Mouse (Mus musculus) bone marrow macrophage, adult 2 months (primary cell): ENCODE measurements around the gene Prmt1. TPM values are rescaled to one million over a fixed set of nuclear protein-coding genes. Genes with fewer than 3 reads are reported as not detected.

ENCODE experiments used
- H3K27ac ChIP-seq: 2 replicates; pipeline ENCODE4 v1.5.1; 2012; ENCODE audit warnings: low read depth, low read length; ENCODE audit not compliant: insufficient read depth
- H3K4me1 ChIP-seq: 2 replicates; pipeline ENCODE4 v1.6.1; 2012; ENCODE audit warnings: low read length; ENCODE audit not compliant: control insufficient read depth, insufficient read depth
- H3K4me3 ChIP-seq: 2 replicates; pipeline ENCODE4 v1.5.1; 2012; ENCODE audit warnings: mild to moderate bottlenecking, low read length, moderate library complexity; ENCODE audit not compliant: insufficient read depth
- CTCF ChIP-seq: IDR thresholded peaks from 2 replicates; pipeline ENCODE4 v1.5.1; 2012; ENCODE audit warnings: low read depth, mild to moderate bottlenecking, low read length, moderate library complexity
- POLR2A ChIP-seq: IDR thresholded peaks from 2 replicates; pipeline ENCODE4 v1.6.1; 2012; ENCODE audit warnings: mild to moderate bottlenecking, low read depth, low read length, borderline replicate concordance
- polyA plus RNA-seq: library from polyadenylated mRNA; stranded (reverse); fragments of >200 nt; gene quantifications from 2 replicates; pipeline ENCODE4 v1.2.4, GENCODE M21; 2012; ENCODE audit not compliant: missing spikeins, insufficient read depth, insufficient read length

Gene Prmt1
- polyA plus RNA-seq, 1 experiment, result 61.6 TPM

DNA sequence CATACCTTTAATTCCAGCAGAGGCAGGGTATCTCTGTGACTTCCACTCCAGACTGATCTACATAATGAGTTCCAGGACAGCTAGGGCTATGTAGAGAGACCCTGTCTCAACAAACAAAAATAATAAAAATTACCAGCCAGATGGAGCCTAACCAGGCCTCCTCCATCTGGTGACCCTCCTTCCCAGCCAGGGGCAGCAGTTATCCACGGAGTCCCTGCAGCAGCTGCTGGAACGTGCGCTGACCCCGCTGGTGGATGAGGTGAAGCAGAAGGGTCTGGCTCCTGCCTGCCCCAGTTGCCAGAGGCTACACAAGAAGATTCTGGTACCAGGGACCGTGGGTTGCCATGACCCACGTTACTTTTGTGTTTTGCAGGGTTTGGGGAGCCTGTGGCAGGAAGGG, 30.1 kb downstream of the Prmt1 start:
- no peak overlapping the region for H3K4me3 ChIP-seq
- TF ChIP-seq CTCF, result no peak
- no peak for TF ChIP-seq POLR2A
- H3K4me1 ChIP-seq, result peaks cover 13% of the 10 kb centered on the region
- no peak overlapping the region for H3K27ac ChIP-seq

GRCm38 (mm10) chr7:44955628-44956027, 30.7 kb downstream of the Prmt1 start:
- H3K4me1 ChIP-seq, result peaks cover 10% of the 10 kb centered on the region
- TF ChIP-seq CTCF (no peak), POLR2A (no peak)
- H3K27ac ChIP-seq, result no peak overlapping the region
- H3K4me3 ChIP-seq, result no peak overlapping the region

DNA sequence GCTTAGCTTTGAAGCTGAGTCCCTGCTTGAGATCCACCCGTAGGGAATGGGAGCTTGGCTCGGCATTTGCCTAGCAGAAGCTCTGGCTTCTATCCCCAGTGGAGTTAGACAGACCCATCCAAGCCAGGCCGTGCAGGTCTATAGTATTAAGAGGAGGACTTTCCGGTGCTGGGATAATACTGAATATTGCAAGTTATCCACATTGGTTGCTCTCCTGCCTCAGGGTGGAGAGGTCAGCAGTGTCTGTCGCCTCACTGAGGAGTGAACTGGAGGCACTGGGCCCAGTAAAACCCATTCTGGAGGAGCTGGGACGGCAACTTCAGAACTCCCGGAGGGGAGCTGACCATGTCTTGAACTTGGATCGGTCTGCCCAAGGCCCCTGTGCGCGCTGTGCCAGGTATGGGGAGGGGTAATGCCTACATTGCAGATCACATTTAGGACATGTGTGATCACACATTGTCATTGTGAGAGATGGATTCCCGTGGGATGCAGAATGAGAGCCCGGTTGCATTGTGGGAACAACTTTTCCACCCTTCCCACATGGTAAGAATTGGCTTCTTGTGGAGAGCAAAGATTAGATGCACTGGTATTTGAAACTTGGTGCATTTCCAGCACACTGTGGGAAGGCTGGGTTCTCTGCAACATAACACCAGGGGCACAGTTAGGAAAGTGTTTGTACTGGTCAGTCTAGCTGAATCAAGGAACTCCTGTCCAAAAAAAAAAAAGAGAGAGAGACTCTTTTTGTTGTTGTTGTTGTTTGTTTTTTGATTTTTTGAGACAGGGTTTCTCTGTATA, 32.1 kb downstream of the Prmt1 start:
- H3K4me1 ChIP-seq, result peaks cover 9% of the 10 kb centered on the region
- no peak overlapping the region for H3K27ac ChIP-seq
- H3K4me3 ChIP-seq, result no peak overlapping the region
- TF ChIP-seq CTCF, result no peak
- no peak for TF ChIP-seq POLR2A

GRCm38 (mm10) chr7:44953561-44953960, 32.8 kb downstream of the Prmt1 start:
- TF ChIP-seq POLR2A (no peak), CTCF (no peak)
- H3K4me3 ChIP-seq, result no peak overlapping the region
- H3K27ac ChIP-seq, result no peak overlapping the region
- peaks cover 9% of the 10 kb centered on the region for H3K4me1 ChIP-seq

- Histone ChIP-seq H3K4me3 (peak overlapping the region; percentile 66), H3K4me1 (peaks cover 9% of the 10 kb centered on the region), H3K27ac (peak overlapping the region; percentile 20; the same call in 1 of the 2 replicates)
- TF ChIP-seq CTCF, result no peak
- no peak for TF ChIP-seq POLR2A
Observed at GRCm38 (mm10) chr7:44952611-44953306, 33.6 kb downstream of the Prmt1 start.

- Histone ChIP-seq H3K4me3 (peak overlapping the region; percentile 66), H3K4me1 (peaks cover 9% of the 10 kb centered on the region), H3K27ac (peak overlapping the region; percentile 20)
- TF ChIP-seq CTCF, result no peak; the same call in 1 of the 2 replicates
- no peak for TF ChIP-seq POLR2A
Observed at GRCm38 (mm10) chr7:44951960-44952359, 34.4 kb downstream of the Prmt1 start.

- no peak overlapping the region for H3K27ac ChIP-seq
- no peak for TF ChIP-seq POLR2A
- TF ChIP-seq CTCF, result no peak
- H3K4me1 ChIP-seq, result peaks cover 9% of the 10 kb centered on the region
- H3K4me3 ChIP-seq, result no peak overlapping the region
Observed at GRCm38 (mm10) chr7:44949922-44950321, 36.4 kb downstream of the Prmt1 start.

DNA sequence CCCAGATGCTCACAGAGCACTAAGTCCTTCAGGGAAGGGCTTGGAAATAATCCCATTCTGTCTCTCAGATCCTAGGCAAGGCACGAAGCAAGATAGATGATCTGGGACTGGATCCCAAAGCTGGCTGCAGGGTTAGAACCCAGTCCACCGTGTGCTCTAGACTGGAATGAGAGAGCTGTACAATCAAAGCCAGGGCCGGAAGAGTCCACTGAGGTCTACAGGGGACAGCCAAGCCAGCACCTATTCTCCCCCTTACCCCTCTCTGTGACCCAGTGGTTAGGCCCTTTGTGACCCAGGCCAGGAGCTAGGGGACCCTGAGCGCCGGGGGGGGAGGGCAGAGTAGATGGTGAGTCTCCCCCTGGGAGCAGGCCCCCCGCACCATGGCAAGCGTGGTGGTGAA, 43.5 kb downstream of the Prmt1 start, which contains the start of gene Tsks:
Gene Tsks, plus strand, starts transcription at position 301 of the 400 bp plus-strand sequence.
- Histone ChIP-seq H3K4me3 (no peak within 1 kb of the TSS), H3K4me1 (no peaks in the 10 kb centered on the region), H3K27ac (no peak within 1 kb of the TSS)
- TF ChIP-seq CTCF, result no peak
- TF ChIP-seq POLR2A, result no peak

DNA sequence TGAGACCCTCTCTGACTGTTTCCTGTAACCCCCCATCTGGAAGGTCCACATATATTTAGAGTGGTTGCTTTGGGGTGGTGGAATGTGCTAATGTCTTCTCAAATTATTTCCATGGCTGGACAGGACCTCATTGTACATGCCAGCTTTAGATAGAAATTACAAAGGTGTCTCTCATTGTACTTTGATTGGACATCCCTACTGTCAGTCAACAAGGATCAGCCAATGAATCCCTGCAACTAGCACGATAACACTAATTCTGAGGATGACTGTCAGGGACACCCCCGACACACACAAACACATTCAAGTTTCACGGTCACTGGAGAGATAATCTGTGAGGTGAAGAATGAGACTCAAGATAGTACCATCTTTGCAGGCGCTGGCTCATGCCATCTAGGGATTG, 47.7 kb downstream of the Prmt1 start:
- H3K4me3 ChIP-seq, result no peak overlapping the region
- no peak overlapping the region for H3K27ac ChIP-seq
- TF ChIP-seq CTCF, result no peak
- no peak for TF ChIP-seq POLR2A
- H3K4me1 ChIP-seq, result no peaks in the 10 kb centered on the region
